Mouse (Mus musculus): ENCODE measurements around the gene Lpar1. TPM values are rescaled to one million over a fixed set of nuclear protein-coding genes. Genes with fewer than 3 reads are reported as not detected.

Gene Lpar1
- total RNA-seq, 2 experiments from 2014 or later: 20.6 to 25.3 TPM

Small RNAs within 50 kb of the gene (microRNA-seq; reads per million reads assigned to microRNA genes)
- gene Mir3095: 0 to 0.95 reads per million in 2 experiments

Other genes starting within 250 kb of the Lpar1 start
- under 1 TPM in 1 of 2 experiments, not detected in 1; 0.36 TPM for gene Olfr267, start 233.8 kb upstream of the Lpar1 start, total RNA-seq (2021)